ENCODE assay signal across 10 mouse cellular contexts in the genomic region with DNA sequence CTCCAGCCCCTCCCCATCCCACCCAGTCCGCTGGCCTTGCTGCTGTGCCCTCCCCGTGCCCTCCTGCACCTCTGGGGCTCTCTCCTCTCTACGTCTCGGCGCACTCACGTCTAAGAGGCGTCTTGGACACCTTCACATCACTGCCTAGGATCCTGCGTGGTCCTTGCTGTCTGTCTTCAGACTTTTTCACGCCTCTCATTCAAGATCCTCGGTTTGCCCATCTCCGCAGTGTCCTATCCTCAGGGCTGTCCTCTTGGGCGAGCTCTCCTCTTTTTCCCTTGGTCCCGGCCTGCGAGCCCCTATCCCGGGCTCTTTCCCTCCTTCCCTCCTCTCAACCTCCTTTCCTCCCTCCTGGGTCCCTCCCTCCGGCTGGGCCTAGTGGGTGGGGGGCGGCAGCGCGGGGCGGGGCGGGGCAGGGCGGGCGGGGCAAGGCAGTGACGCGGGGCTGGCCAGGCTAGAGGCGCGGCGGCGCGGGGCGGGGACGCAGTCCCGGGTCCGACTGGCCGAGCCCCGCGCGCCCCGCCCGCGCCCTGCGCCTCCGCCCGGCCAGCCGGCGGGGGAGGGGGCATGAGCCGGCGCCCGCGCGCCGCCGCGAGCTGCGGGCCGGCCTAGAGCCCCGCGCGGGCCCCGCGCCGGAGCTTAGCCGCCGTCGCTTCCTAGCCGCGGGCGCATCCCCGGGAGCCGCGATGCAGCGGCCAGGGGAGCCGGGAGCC. TPM values are rescaled to one million over a fixed set of nuclear protein-coding genes. Genes with fewer than 3 reads are reported as not detected.
DNase-seq lines count a peak whose midpoint lies in the region; ATAC-seq and TF ChIP-seq lines count a peak whose summit lies in the region.
"Had no signal": no experiment of that assay in that cellular context is flagged by ENCODE, and none has a peak within 500 bp of the region (broad histone marks: within the 10 kb centered on the region; RNA-seq: fewer than 3 reads in every experiment).

A gene (plus strand): TSS at position 568 of the 713 bp plus-strand sequence.

- no peak for TF ChIP-seq EP300 in heart, postnatal 0 days (IDR thresholded peaks at IDR 0.05; ENCODE audit: low read depth)

- no peaks in the 10 kb centered on the region for H3K36me3 ChIP-seq in heart, postnatal 0 days (replicated peaks; ENCODE audit: control insufficient read depth, insufficient read depth, low read length)
- no peaks in the 10 kb centered on the region for H3K36me3 ChIP-seq in embryonic facial prominence, embryonic 11.5 days (replicated peaks; ENCODE audit: control insufficient read depth, insufficient read depth, low read depth, low read length)
- no peaks in the 10 kb centered on the region for H3K36me3 ChIP-seq in intestine, embryonic 14.5 days (ENCODE audit: control insufficient read depth, insufficient read depth, low read length)
- H3K36me3 ChIP-seq in midbrain, postnatal 0 days (ENCODE audit: insufficient read depth, low read length), result no peaks in the 10 kb centered on the region

- peak within 1 kb of the TSS; percentile 58 for H3K4me2 ChIP-seq in heart, postnatal 0 days (ENCODE audit: low read depth, low read length)
- peak within 1 kb of the TSS; percentile 86 for H3K4me2 ChIP-seq in embryonic facial prominence, embryonic 11.5 days (ENCODE audit: low read depth, low read length)
- peak within 1 kb of the TSS; percentile 74 for H3K4me2 ChIP-seq in intestine, embryonic 14.5 days (ENCODE audit: low read length)
- H3K4me2 ChIP-seq in midbrain, postnatal 0 days (ENCODE audit: low read depth, low read length, poor library complexity, severe bottlenecking), result peak within 1 kb of the TSS; percentile 51

- DNase-seq in heart, postnatal 0 days (ENCODE audit: low spot score), result no peak
- DNase-seq in heart, adult 18-20 months, result no peak
- peak; percentile 72 for DNase-seq in embryonic facial prominence, embryonic 11.5 days (ENCODE audit: low spot score)
- no peak for DNase-seq in intestine, embryonic 14.5 days (ENCODE audit: low spot score)
- DNase-seq in midbrain, postnatal 0 days (ENCODE audit: low spot score), result no peak
- DNase-seq in adrenal gland, adult 8-10 months, result no peak
- DNase-seq in frontal cortex, postnatal 14 days (ENCODE audit: low spot score in 2 of 2), result no peak

- no peak within 1 kb of the TSS for H3K9ac ChIP-seq in heart, postnatal 0 days (replicated peaks; ENCODE audit: low read depth, low read length)
- peak within 1 kb of the TSS; percentile 83 for H3K9ac ChIP-seq in embryonic facial prominence, embryonic 11.5 days (replicated peaks; ENCODE audit: low read length)
- H3K9ac ChIP-seq in intestine, embryonic 14.5 days (ENCODE audit: low read length), result 0 out of 2 replicates have a peak within 1 kb of the TSS, but pooled peaks have one; percentile 20
- no peak within 1 kb of the TSS for H3K9ac ChIP-seq in midbrain, postnatal 0 days (replicated peaks; ENCODE audit: low read length, poor library complexity, severe bottlenecking)
- H3K9ac ChIP-seq: liver, embryonic 14.5 days had no signal

- H3K27ac ChIP-seq in heart, postnatal 0 days (ENCODE audit: low read depth), result no peak within 1 kb of the TSS
- peak within 1 kb of the TSS; percentile 56 for H3K27ac ChIP-seq in embryonic facial prominence, embryonic 11.5 days (replicated peaks; ENCODE audit: low read depth, low read length)
- H3K27ac ChIP-seq in intestine, embryonic 14.5 days (ENCODE audit: low read depth), result no peak within 1 kb of the TSS
- no peak within 1 kb of the TSS for H3K27ac ChIP-seq in midbrain, postnatal 0 days (ENCODE audit: low read depth, low read length)
- H3K27ac ChIP-seq: liver, embryonic 14.5 days had no signal

- no peaks in the 10 kb centered on the region for H3K4me1 ChIP-seq in heart, postnatal 0 days (ENCODE audit: control insufficient read depth, insufficient read depth)
- H3K4me1 ChIP-seq in embryonic facial prominence, embryonic 11.5 days (ENCODE audit: control insufficient read depth, insufficient read depth, low read length), result peaks cover 9% of the 10 kb centered on the region
- 0 out of 2 replicates have a peak, but pooled peaks cover 4% of the 10 kb centered on the region for H3K4me1 ChIP-seq in intestine, embryonic 14.5 days (replicated peaks; ENCODE audit: control insufficient read depth, insufficient read depth, low read length)
- peaks cover 3% of the 10 kb centered on the region; the same call in 1 of the 2 replicates for H3K4me1 ChIP-seq in midbrain, postnatal 0 days (ENCODE audit: insufficient read depth, low read length)

- TF ChIP-seq CTCF in heart, postnatal 0 days (IDR thresholded peaks at IDR 0.05; ENCODE audit: low read depth), result no peak
- TF ChIP-seq CTCF in midbrain, postnatal 0 days (IDR thresholded peaks at IDR 0.05), result no peak

- peaks cover 99% of the 10 kb centered on the region for H3K27me3 ChIP-seq in heart, postnatal 0 days (ENCODE audit: control insufficient read depth, insufficient read depth, low read length)
- H3K27me3 ChIP-seq in embryonic facial prominence, embryonic 11.5 days (ENCODE audit: control insufficient read depth, insufficient read depth, low read length), result peaks cover 75% of the 10 kb centered on the region
- peaks cover 100% of the 10 kb centered on the region for H3K27me3 ChIP-seq in intestine, embryonic 14.5 days (replicated peaks; ENCODE audit: control insufficient read depth, insufficient read depth, low read length)
- peaks cover 77% of the 10 kb centered on the region for H3K27me3 ChIP-seq in midbrain, postnatal 0 days (ENCODE audit: insufficient read depth, low read length)

- 1% methylated on average over 53 of the region's 73 CpGs for WGBS in heart, postnatal 0 days
- WGBS in embryonic facial prominence, embryonic 11.5 days, result under 1% methylated on average over 43 of the region's 73 CpGs
- under 1% methylated on average over 38 of the region's 73 CpGs for WGBS in intestine, embryonic 14.5 days
- 1% methylated on average over 60 of the region's 73 CpGs for WGBS in midbrain, postnatal 0 days

- H3K9me3 ChIP-seq in heart, postnatal 0 days (replicated peaks; ENCODE audit: control insufficient read depth, low read length), result no peaks in the 10 kb centered on the region
- no peaks in the 10 kb centered on the region for H3K9me3 ChIP-seq in embryonic facial prominence, embryonic 11.5 days (replicated peaks; ENCODE audit: control insufficient read depth, low read length)
- no peaks in the 10 kb centered on the region for H3K9me3 ChIP-seq in intestine, embryonic 14.5 days (ENCODE audit: control insufficient read depth, low read length)
- H3K9me3 ChIP-seq in midbrain, postnatal 0 days (ENCODE audit: low read length), result no peaks in the 10 kb centered on the region

- ATAC-seq in heart, postnatal 0 days (ENCODE audit: insufficient read depth, low read depth), result no peak; the same call in 1 of the 2 replicates
- peak; percentile 49 for ATAC-seq in embryonic facial prominence, embryonic 11.5 days (replicated peaks; ENCODE audit: insufficient number of reproducible peaks, low FRiP score, low TSS enrichment, low read depth)
- peak; percentile 37; the same call in 1 of the 2 replicates for ATAC-seq in intestine, embryonic 14.5 days (replicated peaks; ENCODE audit: low FRiP score, low TSS enrichment, low read depth)
- ATAC-seq in midbrain, postnatal 0 days (ENCODE audit: low FRiP score), result no peak; the same call in 1 of the 2 replicates
- ATAC-seq in frontal cortex, adult (ENCODE audit: low TSS enrichment), result no peak

- peak within 1 kb of the TSS; percentile 42 for H3K4me3 ChIP-seq in heart, postnatal 0 days (ENCODE audit: low read depth, low read length)
- peak within 1 kb of the TSS; percentile 60 for H3K4me3 ChIP-seq in embryonic facial prominence, embryonic 11.5 days (ENCODE audit: low read depth, low read length)
- peak within 1 kb of the TSS; percentile 38 for H3K4me3 ChIP-seq in intestine, embryonic 14.5 days (ENCODE audit: low read depth, low read length)
- peak within 1 kb of the TSS; percentile 31 for H3K4me3 ChIP-seq in midbrain, postnatal 0 days (ENCODE audit: low read depth, low read length)

RNA-seq across cellular contexts. Expression of the gene that starts here (rescaled TPM):
- not detected in 2 replicates for total RNA-seq in heart, postnatal 0 days (2014; rRNA removed; ENCODE audit: low replicate concordance)
- 0.08 TPM in 1 of 2 replicates, not detected in the other for polyA plus RNA-seq in heart, postnatal 0 days (2015; fragmentation: Nextera tagmentation; extraction: Ambion mirVana)
- total RNA-seq in heart, adult 18-20 months (2021), result not detected
- polyA plus RNA-seq in embryonic facial prominence, embryonic 11.5 days (2014; fragmentation: Nextera tagmentation; extraction: Ambion mirVana), result 74.9 and 139 TPM in 2 replicates
- 0.26 and 0.30 TPM in 2 replicates for polyA plus RNA-seq in intestine, embryonic 14.5 days (2014; fragmentation: Nextera tagmentation; extraction: Ambion mirVana)
- not detected in 2 replicates for total RNA-seq in midbrain, postnatal 0 days (2014; rRNA removed)
- not detected in 2 replicates for polyA plus RNA-seq in midbrain, postnatal 0 days (2015; fragmentation: Nextera tagmentation; extraction: Ambion mirVana)
- not detected for total RNA-seq in adrenal gland, adult 8-10 months (2022)
- polyA plus RNA-seq: gonadal fat pad, adult 2 months had no signal

Comparison
In these comparisons a context has a peak if more than half of its experiments do, and no peak if none do; other contexts are left out.
1. RNA of the gene that starts here (polyA plus RNA-seq): 74.9 to 139 TPM in embryonic facial prominence, embryonic 11.5 days; 0.26 to 0.30 TPM in intestine, embryonic 14.5 days, not detected in midbrain, postnatal 0 days and 0.08 TPM in heart, postnatal 0 days; every median in the first group is over 10 times any median in the second.
2. Peak in ATAC-seq, H3K4me3 ChIP-seq, H3K9ac ChIP-seq and H3K4me2 ChIP-seq in intestine, embryonic 14.5 days; RNA of the gene not detected or under 1 TPM.
3. Peak in every context shown above with its lines, with median percentiles within 50 percentile points of each other: H3K4me2 ChIP-seq and H3K4me3 ChIP-seq.